Mouse (Mus musculus) spleen, adult 18-20 months (tissue): Measurements from ENCODE around the gene Olfr295.

Experiments used
- DNase-seq, 2 experiments: peaks; one replicate each; pipeline ENCODE4 v3.0.0; 2022; ENCODE audit warnings: mixed read lengths in 2 of 2

Olfr295 gene

DNA sequence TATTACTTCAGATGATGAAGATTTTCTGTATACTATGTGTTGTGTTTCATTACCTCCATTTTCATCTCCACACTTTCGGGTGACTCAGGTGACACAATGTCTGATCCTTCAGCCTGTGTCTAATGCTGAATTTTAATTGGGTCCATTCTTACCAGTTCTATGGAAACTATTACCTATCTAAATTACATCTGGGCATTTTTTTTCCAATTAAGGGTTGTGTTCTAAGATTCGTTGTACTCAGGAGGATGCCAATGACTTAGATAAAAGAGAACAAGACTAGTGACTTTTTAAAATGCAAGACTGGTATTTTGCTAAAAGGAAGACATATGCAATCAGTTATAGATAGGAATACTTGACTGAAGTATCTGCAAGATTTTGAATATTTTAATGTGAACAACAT is at the start of gene Olfr295:
TSS of gene Olfr295 (plus strand) at position 301 of the 400 bp plus-strand sequence.
- DNase-seq = no peak

DNA sequence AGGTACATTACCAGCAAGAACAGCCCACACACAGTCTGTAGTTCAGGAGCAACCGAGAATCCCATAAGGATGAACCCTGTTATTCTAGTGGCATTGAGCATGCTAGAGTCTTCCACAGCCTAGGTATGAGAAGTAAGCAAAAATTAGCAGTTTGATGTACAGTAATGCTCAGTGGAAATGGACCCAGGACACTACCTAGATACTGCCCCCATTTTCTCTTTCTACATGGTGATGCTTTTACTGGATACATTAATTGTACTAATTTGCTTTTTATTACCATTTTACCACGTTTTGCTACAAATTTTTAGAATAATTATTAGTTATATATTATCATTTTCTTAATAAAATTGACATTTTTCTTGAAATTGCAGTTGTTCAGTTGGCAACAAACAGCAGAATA is 32.9 kb downstream of the Olfr295 start, which contains the start of gene Olfr294:
TSS of gene Olfr294 (minus strand) at position 101 of the 400 bp plus-strand sequence.
- DNase-seq = no peak
